Mouse (Mus musculus): ENCODE data around the gene Zbtb49. TPM values are rescaled to one million over a fixed set of nuclear protein-coding genes. Genes with fewer than 3 reads are reported as not detected.

The Zbtb49 gene
- polyA plus RNA-seq (2012) = 0.25 and 0.38 TPM in 2 replicates

GRCm38 (mm10) chr5:38220328-38220912, at the start of gene Zbtb49, which contains the start of gene Lyar:
Gene Zbtb49, minus strand, starts transcription at chr5:38220457.
Gene Lyar, plus strand, starts transcription at chr5:38220470.
- H3K9me3 ChIP-seq (ENCODE audit: control insufficient read depth, low read length) = no peaks in the 10 kb centered on the region
- TF ChIP-seq TAL1 (IDR thresholded peaks at IDR 0.05; ENCODE audit: low read length) (no peak), GATA1 (IDR thresholded peaks at IDR 0.05; ENCODE audit: low read length) (no peak)
- no peaks in the 10 kb centered on the region for H3K27me3 ChIP-seq (ENCODE audit: control insufficient read depth)
- peaks cover 39% of the 10 kb centered on the region for H3K36me3 ChIP-seq (ENCODE audit: control insufficient read depth)
- H3K4me3 ChIP-seq (replicated peaks) = peak within 1 kb of the TSS; percentile 85
- H3K4me1 ChIP-seq (ENCODE audit: control insufficient read depth) = peaks cover 36% of the 10 kb centered on the region

GRCm38 (mm10) chr5:38260107-38260682, 39.9 kb upstream of the Zbtb49 start, which contains the start of gene Tmem128:
Gene Tmem128, plus strand, starts transcription at chr5:38260185.
- Histone ChIP-seq H3K4me3 (replicated peaks) (peak within 1 kb of the TSS; percentile 96), H3K27me3 (ENCODE audit: control insufficient read depth) (0 out of 2 replicates have a peak, but pooled peaks cover 2% of the 10 kb centered on the region), H3K9me3 (ENCODE audit: control insufficient read depth, low read length) (0 out of 2 replicates have a peak, but pooled peaks cover 2% of the 10 kb centered on the region), H3K4me1 (ENCODE audit: control insufficient read depth) (peaks cover 16% of the 10 kb centered on the region), H3K36me3 (ENCODE audit: control insufficient read depth) (peaks cover 34% of the 10 kb centered on the region)
- TF ChIP-seq GATA1 (IDR thresholded peaks at IDR 0.05; ENCODE audit: low read length) (no peak), TAL1 (IDR thresholded peaks at IDR 0.05; ENCODE audit: low read length) (no peak)

GRCm38 (mm10) chr5:38259455-38260106, 39.3 kb upstream of the Zbtb49 start:
- TF ChIP-seq GATA1 (IDR thresholded peaks at IDR 0.05; ENCODE audit: low read length) (no peak), TAL1 (IDR thresholded peaks at IDR 0.05; ENCODE audit: low read length) (no peak)
- Histone ChIP-seq H3K4me1 (ENCODE audit: control insufficient read depth) (peaks cover 16% of the 10 kb centered on the region), H3K9me3 (ENCODE audit: control insufficient read depth, low read length) (0 out of 2 replicates have a peak, but pooled peaks cover 2% of the 10 kb centered on the region), H3K27me3 (ENCODE audit: control insufficient read depth) (0 out of 2 replicates have a peak, but pooled peaks cover 2% of the 10 kb centered on the region), H3K36me3 (ENCODE audit: control insufficient read depth) (peaks cover 28% of the 10 kb centered on the region), H3K4me3 (replicated peaks) (peak overlapping the region; percentile 96)

GRCm38 (mm10) chr5:38258773-38259146, 38.5 kb upstream of the Zbtb49 start:
- Histone ChIP-seq H3K4me3 (replicated peaks) (no peak overlapping the region), H3K27me3 (ENCODE audit: control insufficient read depth) (0 out of 2 replicates have a peak, but pooled peaks cover 2% of the 10 kb centered on the region), H3K9me3 (ENCODE audit: control insufficient read depth, low read length) (0 out of 2 replicates have a peak, but pooled peaks cover 2% of the 10 kb centered on the region), H3K36me3 (ENCODE audit: control insufficient read depth) (peaks cover 20% of the 10 kb centered on the region), H3K4me1 (ENCODE audit: control insufficient read depth) (peaks cover 16% of the 10 kb centered on the region)
- TF ChIP-seq TAL1 (IDR thresholded peaks at IDR 0.05; ENCODE audit: low read length) (no peak), GATA1 (IDR thresholded peaks at IDR 0.05; ENCODE audit: low read length) (no peak)

GRCm38 (mm10) chr5:38258034-38258772, 37.9 kb upstream of the Zbtb49 start:
- no peak for TF ChIP-seq GATA1 (IDR thresholded peaks at IDR 0.05; ENCODE audit: low read length)
- no peak for TF ChIP-seq TAL1 (IDR thresholded peaks at IDR 0.05; ENCODE audit: low read length)
- H3K36me3 ChIP-seq (ENCODE audit: control insufficient read depth) = peaks cover 14% of the 10 kb centered on the region
- H3K4me3 ChIP-seq (replicated peaks) = no peak overlapping the region
- H3K27me3 ChIP-seq (ENCODE audit: control insufficient read depth) = 0 out of 2 replicates have a peak, but pooled peaks cover 2% of the 10 kb centered on the region
- 0 out of 2 replicates have a peak, but pooled peaks cover 2% of the 10 kb centered on the region for H3K9me3 ChIP-seq (ENCODE audit: control insufficient read depth, low read length)
- H3K4me1 ChIP-seq (ENCODE audit: control insufficient read depth) = peaks cover 16% of the 10 kb centered on the region

GRCm38 (mm10) chr5:38256551-38256950, 36.3 kb upstream of the Zbtb49 start:
- peaks cover 15% of the 10 kb centered on the region for H3K4me1 ChIP-seq (ENCODE audit: control insufficient read depth)
- H3K9me3 ChIP-seq (ENCODE audit: control insufficient read depth, low read length) = 0 out of 2 replicates have a peak, but pooled peaks cover 2% of the 10 kb centered on the region

GRCm38 (mm10) chr5:38255644-38256043, 35.4 kb upstream of the Zbtb49 start:
- no peak for TF ChIP-seq GATA1 (IDR thresholded peaks at IDR 0.05; ENCODE audit: low read length)
- no peak for TF ChIP-seq TAL1 (IDR thresholded peaks at IDR 0.05; ENCODE audit: low read length)
- Histone ChIP-seq H3K4me3 (replicated peaks) (no peak overlapping the region), H3K27me3 (ENCODE audit: control insufficient read depth) (0 out of 2 replicates have a peak, but pooled peaks cover 2% of the 10 kb centered on the region), H3K36me3 (ENCODE audit: control insufficient read depth) (no peaks in the 10 kb centered on the region), H3K4me1 (ENCODE audit: control insufficient read depth) (peaks cover 6% of the 10 kb centered on the region), H3K9me3 (ENCODE audit: control insufficient read depth, low read length) (0 out of 2 replicates have a peak, but pooled peaks cover 2% of the 10 kb centered on the region)

More at GRCm38 (mm10) chr5:38256551-38256950, 36.3 kb upstream of the Zbtb49 start:
- TF ChIP-seq TAL1 (IDR thresholded peaks at IDR 0.05; ENCODE audit: low read length) (no peak), GATA1 (IDR thresholded peaks at IDR 0.05; ENCODE audit: low read length) (no peak)
- H3K4me3 ChIP-seq (replicated peaks) = no peak overlapping the region
- 0 out of 2 replicates have a peak, but pooled peaks cover 2% of the 10 kb centered on the region for H3K27me3 ChIP-seq (ENCODE audit: control insufficient read depth)
- H3K36me3 ChIP-seq (ENCODE audit: control insufficient read depth) = no peaks in the 10 kb centered on the region

DNA sequence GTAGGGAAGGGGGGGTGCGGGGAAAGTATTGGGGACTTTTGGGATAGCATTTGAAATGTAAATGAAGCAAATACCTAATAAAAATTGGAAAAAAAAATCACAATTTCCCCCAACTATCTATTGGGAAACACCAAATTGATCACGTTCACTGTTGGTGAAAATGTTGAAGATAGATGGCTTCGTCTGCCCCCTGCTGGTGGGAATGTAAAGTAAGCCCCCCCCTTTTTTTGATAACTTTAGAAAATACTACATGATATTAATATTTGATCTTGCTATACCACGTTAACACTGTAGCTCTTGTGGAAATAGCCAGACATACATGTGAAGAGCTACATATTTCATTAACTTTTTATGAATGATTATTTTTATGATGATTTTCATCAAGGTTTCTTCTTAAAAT, 34.9 kb upstream of the Zbtb49 start:
- TF ChIP-seq TAL1 (IDR thresholded peaks at IDR 0.05; ENCODE audit: low read length) = no peak
- TF ChIP-seq GATA1 (IDR thresholded peaks at IDR 0.05; ENCODE audit: low read length) = no peak
- Histone ChIP-seq H3K4me3 (replicated peaks) (no peak overlapping the region), H3K4me1 (ENCODE audit: control insufficient read depth) (peaks cover 6% of the 10 kb centered on the region), H3K9me3 (ENCODE audit: control insufficient read depth, low read length) (0 out of 2 replicates have a peak, but pooled peaks cover 2% of the 10 kb centered on the region), H3K36me3 (ENCODE audit: control insufficient read depth) (no peaks in the 10 kb centered on the region), H3K27me3 (ENCODE audit: control insufficient read depth) (0 out of 2 replicates have a peak, but pooled peaks cover 2% of the 10 kb centered on the region)
